Comparison of ENCODE assay signal across 12 mouse cellular contexts in genomic region chr1:161983979-161984566, GRCm38 (mm10). TPM values are rescaled to one million over a fixed set of nuclear protein-coding genes. Genes with fewer than 3 reads are reported as not detected.
DNase-seq lines count a peak whose midpoint lies in the region; TF ChIP-seq lines count a peak whose summit lies in the region.
"Had no signal": no experiment of that assay in that cellular context is flagged by ENCODE, and none has a peak within 500 bp of the region (broad histone marks: within the 10 kb centered on the region; RNA-seq: fewer than 3 reads in every experiment).

No protein-coding gene starts in this region.

- peak; percentile 39 for DNase-seq in kidney, adult 9 months
- no peak for DNase-seq in kidney, adult 18-20 months
- peak; percentile 41 to 59 for DNase-seq in heart, postnatal 36 days
- peak; percentile 80 for DNase-seq in mesoderm, embryonic 11.5 days (ENCODE audit: low read depth, low spot score)
- DNase-seq in lung, adult 18-20 months = no peak
- DNase-seq in retina, embryonic 14.5 days (ENCODE audit: low spot score) = no peak
- DNase-seq: layer of hippocampus, postnatal 36 days had no signal

- H3K4me1 ChIP-seq in embryonic fibroblast, embryonic 13.5 days (ENCODE audit: control insufficient read depth, insufficient read depth, low read length) = peaks cover 17% of the 10 kb centered on the region
- H3K4me1 ChIP-seq: liver, embryonic 15.5 days; megakaryocyte, embryonic 14.5 days had no signal

- H3K4me3 ChIP-seq in embryonic fibroblast, embryonic 13.5 days (ENCODE audit: insufficient read depth, low read length) = no peak overlapping the region
- H3K4me3 ChIP-seq: liver, embryonic 15.5 days; megakaryocyte, embryonic 14.5 days; neural tube, embryonic 12.5 days had no signal

- intact Hi-C loops in heart, postnatal 36 days (cut with DNase I) = loop anchor here (5.0 kb wide), 1 partner anchor 563 kb away; the partner anchor contains the start of gene Mettl13

- peak overlapping the region; percentile 67 for H3K27ac ChIP-seq in embryonic fibroblast, embryonic 13.5 days (ENCODE audit: insufficient read depth, low read length)
- H3K27ac ChIP-seq: liver, embryonic 15.5 days; neural tube, embryonic 12.5 days had no signal

- TF ChIP-seq CTCF in embryonic fibroblast, embryonic 13.5 days (IDR thresholded peaks at IDR 0.05; ENCODE audit: borderline replicate concordance, insufficient read depth, low read length) = no peak

- TF ChIP-seq POLR2A in embryonic fibroblast, embryonic 13.5 days (IDR thresholded peaks at IDR 0.05; ENCODE audit: low read depth, low read length) = no peak

RNA-seq across cellular contexts. Expression of gene 4930558K02Rik, which starts 4.6 kb away (rescaled TPM):
- not detected in 2 replicates for polyA plus RNA-seq in embryonic fibroblast, embryonic 13.5 days (2011; ENCODE audit: insufficient read length, low read depth, missing spikeins)
- not detected for total RNA-seq in heart, postnatal 36 days (2021)
- total RNA-seq: layer of hippocampus, postnatal 36 days had no signal
- polyA plus RNA-seq: liver, embryonic 15.5 days; neural tube, embryonic 12.5 days; stomach, embryonic 16.5 days had no signal

RNA-seq across cellular contexts. Expression of gene Pigc, which starts 15.1 kb away (rescaled TPM):
- 31.0 and 38.6 TPM in 2 replicates for polyA plus RNA-seq in embryonic fibroblast, embryonic 13.5 days (2011; ENCODE audit: insufficient read length, low read depth, missing spikeins)
- 10 to 100 TPM; 14.3 to 17.6 TPM for total RNA-seq in heart, postnatal 36 days (2021)

Comparison
In these comparisons a context has a peak if more than half of its experiments do, and no peak if none do; other contexts are left out.
1. DNase-seq: peak in kidney, adult 9 months (single experiment), heart, postnatal 36 days (2 of 2) and mesoderm, embryonic 11.5 days (single experiment); none in kidney, adult 18-20 months (single experiment), lung, adult 18-20 months (0 of 2) and retina, embryonic 14.5 days (single experiment).